In genomic region chr17:11352778-11353552, GRCm38 (mm10) we compare ENCODE assay signal across 10 mouse cellular contexts.
DNase-seq lines count a peak whose midpoint lies in the region; ATAC-seq and TF ChIP-seq lines count a peak whose summit lies in the region.
"Had no signal": no experiment of that assay in that cellular context is flagged by ENCODE, and none has a peak within 500 bp of the region (broad histone marks: within the 10 kb centered on the region; RNA-seq: fewer than 3 reads in every experiment).

No protein-coding gene starts in this region.

- H3K4me1 ChIP-seq in kidney, adult 2 months (ENCODE audit: control insufficient read depth, insufficient read depth, low read length), result no peaks in the 10 kb centered on the region
- H3K4me1 ChIP-seq in kidney, embryonic 14.5 days (ENCODE audit: control insufficient read depth, insufficient read depth, low read length), result no peaks in the 10 kb centered on the region
- peaks cover 0 to 12% of the 10 kb centered on the region in 2 experiments; a peak in 2 of 4 replicates for H3K4me1 ChIP-seq in ES-E14 (ENCODE audit: control insufficient read depth in 2 of 2, insufficient read depth in 2 of 2, low read length in 2 of 2, poor library complexity in 1 of 2)
- no peaks in the 10 kb centered on the region for H3K4me1 ChIP-seq in forebrain, embryonic 13.5 days

- H3K9me3 ChIP-seq in kidney, embryonic 14.5 days (ENCODE audit: control insufficient read depth, low read length), result no peaks in the 10 kb centered on the region
- no peaks in the 10 kb centered on the region for H3K9me3 ChIP-seq in ES-E14 (ENCODE audit: control insufficient read depth, insufficient read depth, low read depth, low read length)
- no peaks in the 10 kb centered on the region for H3K9me3 ChIP-seq in forebrain, embryonic 13.5 days (replicated peaks)

- no peaks in the 10 kb centered on the region for H3K27me3 ChIP-seq in kidney, adult 2 months (replicated peaks; ENCODE audit: control insufficient read depth, insufficient read depth, low read length)
- H3K27me3 ChIP-seq in kidney, embryonic 14.5 days (ENCODE audit: control insufficient read depth, insufficient read depth, low read length), result no peaks in the 10 kb centered on the region
- H3K27me3 ChIP-seq in forebrain, embryonic 13.5 days, result no peaks in the 10 kb centered on the region

- DNase-seq in kidney, adult 2 months, result peak; percentile 6
- DNase-seq in ES-E14 (ENCODE audit: low read depth, low spot score), result peak; percentile 60
- peak; percentile 25 for DNase-seq in adrenal gland, adult 8-10 months
- DNase-seq in cerebellum, postnatal 36 days, result peak; percentile 49 to 50
- DNase-seq: layer of hippocampus, postnatal 36 days; lung, embryonic 14.5 days had no signal

- H3K36me3 ChIP-seq in kidney, adult 2 months (ENCODE audit: control insufficient read depth, insufficient read depth, low read length), result no peaks in the 10 kb centered on the region
- H3K36me3 ChIP-seq in kidney, embryonic 14.5 days (ENCODE audit: control insufficient read depth, insufficient read depth, low read length), result no peaks in the 10 kb centered on the region
- H3K36me3 ChIP-seq in ES-E14 (ENCODE audit: control insufficient read depth, insufficient read depth, low read length, poor library complexity, severe bottlenecking), result no peaks in the 10 kb centered on the region
- H3K36me3 ChIP-seq in forebrain, embryonic 13.5 days (ENCODE audit: poor library complexity, severe bottlenecking), result no peaks in the 10 kb centered on the region

- no peak for TF ChIP-seq POLR2A in kidney, adult 2 months (IDR thresholded peaks at IDR 0.05; ENCODE audit: low read depth, low read length)

- H3K27ac ChIP-seq in kidney, adult 2 months (ENCODE audit: insufficient read depth, low read depth, low read length), result no peak overlapping the region
- H3K27ac ChIP-seq in kidney, embryonic 14.5 days (ENCODE audit: low read depth, low read length), result no peak overlapping the region
- peak overlapping the region; percentile 71; the same call in 1 of the 2 replicates for H3K27ac ChIP-seq in ES-E14 (ENCODE audit: insufficient read depth, low read depth, low read length, poor library complexity, severe bottlenecking)
- H3K27ac ChIP-seq in forebrain, embryonic 13.5 days, result no peak overlapping the region
- H3K27ac ChIP-seq: hindbrain, postnatal 0 days had no signal

- no peak for TF ChIP-seq CTCF in kidney, adult 2 months (conservative IDR thresholded peaks at IDR 0.05; ENCODE audit: insufficient read depth, insufficient read length, low read depth, low read length)

- no peak overlapping the region for H3K9ac ChIP-seq in kidney, embryonic 14.5 days (ENCODE audit: low read depth, low read length)
- H3K9ac ChIP-seq in ES-E14 (ENCODE audit: insufficient read depth, low read depth, low read length, poor library complexity, severe bottlenecking), result no peak overlapping the region
- no peak overlapping the region for H3K9ac ChIP-seq in forebrain, embryonic 13.5 days
- H3K9ac ChIP-seq: lung, embryonic 14.5 days had no signal

- no peak overlapping the region for H3K4me3 ChIP-seq in kidney, adult 2 months (ENCODE audit: insufficient read depth, low read depth, low read length)
- H3K4me3 ChIP-seq in kidney, embryonic 14.5 days (ENCODE audit: low read length), result no peak overlapping the region
- H3K4me3 ChIP-seq in ES-E14 (ENCODE audit: insufficient read depth in 1 of 2, low read depth in 1 of 2, low read length in 2 of 2, poor library complexity in 1 of 2, severe bottlenecking in 1 of 2), result no peak overlapping the region
- no peak overlapping the region for H3K4me3 ChIP-seq in forebrain, embryonic 13.5 days

- 40% methylated on average over 1 of the region's 1 CpGs for WGBS in kidney, adult 2 months
- 32% methylated on average over 1 of the region's 1 CpGs for WGBS in kidney, embryonic 14.5 days
- 49% methylated on average over 1 of the region's 1 CpGs for WGBS in forebrain, embryonic 13.5 days

- in situ Hi-C loops in ES-E14 (cut with MboI; ENCODE audit: low sequenced_read_pairs in 2 of 2, unreplicated experiment in 2 of 2), result no loop called here

- no peak overlapping the region for H3K4me2 ChIP-seq in kidney, embryonic 14.5 days (replicated peaks; ENCODE audit: low read depth, low read length)
- H3K4me2 ChIP-seq in forebrain, embryonic 13.5 days, result no peak overlapping the region
- H3K4me2 ChIP-seq: lung, embryonic 14.5 days had no signal

- no peak for ATAC-seq in kidney, embryonic 14.5 days (ENCODE audit: low FRiP score, low TSS enrichment)
- ATAC-seq in forebrain, embryonic 13.5 days, result no peak
- ATAC-seq in erythroblast, adult 5-6 weeks (replicated peaks; ENCODE audit: low FRiP score, poor library complexity, severe bottlenecking), result no peak
- ATAC-seq: hindbrain, postnatal 0 days had no signal

TF ChIP-seq in ES-E14, 5 proteins besides CTCF, POLR2A, EP300 and RAD21:
- TF ChIP-seq ZC3H11A (IDR thresholded peaks at IDR 0.05; ENCODE audit: borderline replicate concordance, low read depth, low read length) (no peak), CHD2 (IDR thresholded peaks at IDR 0.05; ENCODE audit: low read depth, low read length) (no peak; the same call in 1 of the 2 replicates), HCFC1 (IDR thresholded peaks at IDR 0.05; ENCODE audit: borderline replicate concordance, insufficient read depth, low read length) (no peak), MAFK (IDR thresholded peaks at IDR 0.05; ENCODE audit: insufficient read depth, low read depth, low read length) (no peak), ZNF384 (IDR thresholded peaks at IDR 0.05; ENCODE audit: low read depth, low read length) (no peak)
TF ChIP-seq in ES-E14: peak in this region for 0.

Comparison
In these comparisons a context has a peak if more than half of its experiments do, and no peak if none do; other contexts are left out.
1. DNase-seq: peak in every context shown above with its lines; median percentile 60 in ES-E14; 50 in cerebellum, postnatal 36 days; 25 in adrenal gland, adult 8-10 months; 6 in kidney, adult 2 months.